Mouse (Mus musculus) midbrain, embryonic 15.5 days (tissue): ENCODE data around the gene Thap8. TPM values are rescaled to one million over a fixed set of nuclear protein-coding genes. Genes with fewer than 3 reads are reported as not detected.
A peak's percentile ranks its signal among the peaks of the same experiment; 100 is the strongest.

Experiments used
- ATAC-seq: fragments of 200-750 bp; cut with Nextera tagmentation; replicated peaks from 2 replicates; pipeline ENCODE4 v1.8.0; 2017; ENCODE audit warnings: moderate TSS enrichment
- H3K27ac ChIP-seq: fragments of 300-500 bp; sonication (generic); 2 replicates; pipeline ENCODE4 v1.5.1; 2015; ENCODE audit warnings: mild to moderate bottlenecking, inconsistent platforms
- H3K27me3 ChIP-seq: fragments of 300-500 bp; sonication (generic); replicated peaks from 2 replicates; pipeline ENCODE4 v1.6.1; 2015; ENCODE audit warnings: inconsistent platforms
- H3K36me3 ChIP-seq: fragments of 300-500 bp; sonication (generic); replicated peaks from 2 replicates; pipeline ENCODE4 v1.6.1; 2015; ENCODE audit warnings: inconsistent platforms
- H3K4me1 ChIP-seq: fragments of 300-500 bp; sonication (generic); 2 replicates; pipeline ENCODE4 v1.6.1; 2015; ENCODE audit warnings: inconsistent platforms
- H3K4me2 ChIP-seq: fragments of 300-500 bp; sonication (generic); 2 replicates; pipeline ENCODE4 v1.6.1; 2015; ENCODE audit warnings: inconsistent platforms, mild to moderate bottlenecking, moderate library complexity
- H3K4me3 ChIP-seq: fragments of 300-500 bp; sonication (generic); 2 replicates; pipeline ENCODE4 v1.5.1; 2015; ENCODE audit warnings: mild to moderate bottlenecking, inconsistent platforms
- H3K9ac ChIP-seq: fragments of 300-500 bp; sonication (generic); 2 replicates; pipeline ENCODE4 v1.6.1; 2015; ENCODE audit warnings: mild to moderate bottlenecking, inconsistent platforms
- H3K9me3 ChIP-seq: fragments of 300-500 bp; sonication (generic); 2 replicates; pipeline ENCODE4 v1.6.1; 2016; ENCODE audit warnings: inconsistent platforms
- WGBS: fragments of 180-500 bp; shearing (Covaris S2); methylation state at CpG from one replicate; pipeline ENCODE4 v1.1.7; 2015; ENCODE audit warnings: mixed read lengths; 5-methylcytosine and 5-hydroxymethylcytosine counted together
- polyA plus RNA-seq: library from polyadenylated mRNA; unstranded; fragments of >200 nt; fragmentation: Nextera tagmentation; extraction: Ambion mirVana; gene quantifications from 2 replicates; pipeline ENCODE4 v1.2.1, GENCODE M21; 2015

The Thap8 gene
- polyA plus RNA-seq, 1 experiment from 2014 or later: 1.5 TPM

GRCm38 (mm10) chr7:30265531-30265930, 14.4 kb upstream of the Thap8 start:
- Histone ChIP-seq H3K36me3 (no peaks in the 10 kb centered on the region), H3K4me1 (no peaks in the 10 kb centered on the region), H3K27me3 (no peaks in the 10 kb centered on the region), H3K9me3 (no peaks in the 10 kb centered on the region), H3K4me2 (no peak overlapping the region), H3K4me3 (no peak overlapping the region), H3K9ac (no peak overlapping the region), H3K27ac (no peak overlapping the region)
- no peak for ATAC-seq
- 96% methylated on average over 5 of the region's 5 CpGs for WGBS

GRCm38 (mm10) chr7:30265935-30266334, 14.0 kb upstream of the Thap8 start:
- no peak overlapping the region for H3K9ac ChIP-seq
- H3K4me1 ChIP-seq: no peaks in the 10 kb centered on the region
- 93% methylated on average over 7 of the region's 7 CpGs for WGBS
- no peak overlapping the region for H3K27ac ChIP-seq
- no peaks in the 10 kb centered on the region for H3K27me3 ChIP-seq
- no peaks in the 10 kb centered on the region for H3K36me3 ChIP-seq
- no peaks in the 10 kb centered on the region for H3K9me3 ChIP-seq
- no peak for ATAC-seq
- H3K4me3 ChIP-seq: no peak overlapping the region
- no peak overlapping the region for H3K4me2 ChIP-seq

- Histone ChIP-seq H3K4me3 (no peak overlapping the region), H3K27me3 (no peaks in the 10 kb centered on the region), H3K4me1 (no peaks in the 10 kb centered on the region), H3K9me3 (no peaks in the 10 kb centered on the region), H3K27ac (no peak overlapping the region), H3K36me3 (no peaks in the 10 kb centered on the region), H3K9ac (no peak overlapping the region), H3K4me2 (no peak overlapping the region)
- no peak for ATAC-seq
- WGBS: 82% methylated on average over 3 of the region's 3 CpGs
These were observed 13.1 kb upstream of the Thap8 start for GRCm38 (mm10) chr7:30266780-30267179.

- no peak overlapping the region for H3K27ac ChIP-seq
- H3K4me1 ChIP-seq: no peaks in the 10 kb centered on the region
- ATAC-seq: no peak
- H3K27me3 ChIP-seq: no peaks in the 10 kb centered on the region
- H3K9me3 ChIP-seq: no peaks in the 10 kb centered on the region
- WGBS: 85% methylated on average over 4 of the region's 4 CpGs
- H3K4me2 ChIP-seq: no peak overlapping the region
- no peak overlapping the region for H3K9ac ChIP-seq
- H3K4me3 ChIP-seq: no peak overlapping the region
- no peaks in the 10 kb centered on the region for H3K36me3 ChIP-seq
These were observed 10.3 kb upstream of the Thap8 start for GRCm38 (mm10) chr7:30269641-30270040.

GRCm38 (mm10) chr7:30274383-30274782, 5.5 kb upstream of the Thap8 start:
- no peaks in the 10 kb centered on the region for H3K9me3 ChIP-seq
- 90% methylated on average over 6 of the region's 6 CpGs for WGBS
- H3K4me3 ChIP-seq: no peak overlapping the region
- no peaks in the 10 kb centered on the region for H3K27me3 ChIP-seq
- peaks cover 2% of the 10 kb centered on the region; the same call in 1 of the 2 replicates for H3K4me1 ChIP-seq
- no peak overlapping the region for H3K9ac ChIP-seq
- ATAC-seq: no peak
- no peak overlapping the region for H3K4me2 ChIP-seq
- H3K36me3 ChIP-seq: no peaks in the 10 kb centered on the region
- H3K27ac ChIP-seq: no peak overlapping the region

GRCm38 (mm10) chr7:30278911-30279310, 983 bp upstream of the Thap8 start:
- H3K4me1 ChIP-seq: peaks cover 13% of the 10 kb centered on the region
- WGBS: 64% methylated on average over 2 of the region's 2 CpGs
- no peaks in the 10 kb centered on the region for H3K9me3 ChIP-seq
- no peak overlapping the region for H3K9ac ChIP-seq
- H3K4me3 ChIP-seq: no peak overlapping the region
- no peak overlapping the region for H3K27ac ChIP-seq
- no peak overlapping the region for H3K4me2 ChIP-seq
- ATAC-seq: no peak
- H3K27me3 ChIP-seq: no peaks in the 10 kb centered on the region
- H3K36me3 ChIP-seq: no peaks in the 10 kb centered on the region

- Histone ChIP-seq H3K9ac (peak overlapping the region; percentile 38), H3K36me3 (no peaks in the 10 kb centered on the region), H3K27ac (no peak overlapping the region), H3K4me2 (peak overlapping the region; percentile 98), H3K4me1 (peaks cover 13% of the 10 kb centered on the region), H3K27me3 (no peaks in the 10 kb centered on the region), H3K9me3 (no peaks in the 10 kb centered on the region), H3K4me3 (peak overlapping the region; percentile 69)
- 0% methylated on average over 6 of the region's 6 CpGs for WGBS
- ATAC-seq: no peak
These were observed 358 bp upstream of the Thap8 start for GRCm38 (mm10) chr7:30279536-30279935.

- peak overlapping the region; percentile 98 for H3K27ac ChIP-seq
- peaks cover 13% of the 10 kb centered on the region for H3K4me1 ChIP-seq
- WGBS: under 1% methylated on average over 20 of the region's 20 CpGs
- peak overlapping the region; percentile 98 for H3K4me2 ChIP-seq
- H3K4me3 ChIP-seq: peak overlapping the region; percentile 69
- H3K27me3 ChIP-seq: no peaks in the 10 kb centered on the region
- H3K9me3 ChIP-seq: no peaks in the 10 kb centered on the region
- H3K9ac ChIP-seq: peak overlapping the region; percentile 64
- H3K36me3 ChIP-seq: no peaks in the 10 kb centered on the region
- ATAC-seq: peak; percentile 91
These were observed 810 bp downstream of the Thap8 start for GRCm38 (mm10) chr7:30280670-30281138.

- H3K27ac ChIP-seq: no peak overlapping the region
- peak overlapping the region; percentile 69; the same call in 1 of the 2 replicates for H3K4me3 ChIP-seq
- H3K36me3 ChIP-seq: no peaks in the 10 kb centered on the region
- H3K27me3 ChIP-seq: no peaks in the 10 kb centered on the region
- WGBS: 85% methylated on average over 4 of the region's 4 CpGs
- no peak overlapping the region for H3K9ac ChIP-seq
- H3K4me2 ChIP-seq: peak overlapping the region; percentile 98
- no peak for ATAC-seq
- no peaks in the 10 kb centered on the region for H3K9me3 ChIP-seq
- peaks cover 13% of the 10 kb centered on the region for H3K4me1 ChIP-seq
These were observed 1.6 kb downstream of the Thap8 start for GRCm38 (mm10) chr7:30281522-30281921.

GRCm38 (mm10) chr7:30282740-30283139, 2.8 kb downstream of the Thap8 start:
- no peak overlapping the region for H3K4me3 ChIP-seq
- H3K9me3 ChIP-seq: no peaks in the 10 kb centered on the region
- H3K4me2 ChIP-seq: no peak overlapping the region
- no peaks in the 10 kb centered on the region for H3K27me3 ChIP-seq
- WGBS: 78% methylated on average over 7 of the region's 7 CpGs
- no peak overlapping the region for H3K9ac ChIP-seq
- H3K27ac ChIP-seq: no peak overlapping the region
- peaks cover 13% of the 10 kb centered on the region for H3K4me1 ChIP-seq
- no peak for ATAC-seq
- H3K36me3 ChIP-seq: no peaks in the 10 kb centered on the region

- no peak overlapping the region for H3K27ac ChIP-seq
- H3K9me3 ChIP-seq: no peaks in the 10 kb centered on the region
- peaks cover 6% of the 10 kb centered on the region; the same call in 1 of the 2 replicates for H3K4me1 ChIP-seq
- no peak overlapping the region for H3K9ac ChIP-seq
- WGBS: 60% methylated on average over 8 of the region's 8 CpGs
- no peaks in the 10 kb centered on the region for H3K27me3 ChIP-seq
- H3K4me2 ChIP-seq: no peak overlapping the region
- no peak overlapping the region for H3K4me3 ChIP-seq
- no peaks in the 10 kb centered on the region for H3K36me3 ChIP-seq
- ATAC-seq: no peak
These were observed 7.0 kb downstream of the Thap8 start for GRCm38 (mm10) chr7:30286701-30287410.

- H3K27ac ChIP-seq: no peak overlapping the region
- no peaks in the 10 kb centered on the region for H3K36me3 ChIP-seq
- H3K4me3 ChIP-seq: no peak overlapping the region
- WGBS: 62% methylated on average over 6 of the region's 6 CpGs
- ATAC-seq: no peak
- peaks cover 16% of the 10 kb centered on the region for H3K4me1 ChIP-seq
- H3K27me3 ChIP-seq: no peaks in the 10 kb centered on the region
- no peak overlapping the region for H3K4me2 ChIP-seq
- no peak overlapping the region for H3K9ac ChIP-seq
- no peaks in the 10 kb centered on the region for H3K9me3 ChIP-seq
These were observed 8.2 kb downstream of the Thap8 start for GRCm38 (mm10) chr7:30288046-30288445.

GRCm38 (mm10) chr7:30289071-30289713, 9.3 kb downstream of the Thap8 start:
- WGBS: 71% methylated on average over 7 of the region's 7 CpGs
- Histone ChIP-seq H3K27me3 (no peaks in the 10 kb centered on the region), H3K4me2 (no peak overlapping the region), H3K27ac (no peak overlapping the region), H3K9me3 (no peaks in the 10 kb centered on the region), H3K36me3 (no peaks in the 10 kb centered on the region), H3K9ac (no peak overlapping the region), H3K4me3 (no peak overlapping the region), H3K4me1 (peaks cover 26% of the 10 kb centered on the region)
- no peak for ATAC-seq
